Mouse (Mus musculus): ENCODE data around the gene Mc3r. TPM values are rescaled to one million over a fixed set of nuclear protein-coding genes. Genes with fewer than 3 reads are reported as not detected.

The Mc3r gene
- polyA plus RNA-seq, 1 experiment, result not detected

- no peaks in the 10 kb centered on the region for H3K4me1 ChIP-seq (replicated peaks; ENCODE audit: control insufficient read depth, insufficient read depth, low read length)
- H3K4me3 ChIP-seq (ENCODE audit: control insufficient read depth, insufficient read depth, low read length), result no peak overlapping the region
- no peaks in the 10 kb centered on the region for H3K27me3 ChIP-seq (ENCODE audit: control insufficient read depth, insufficient read depth, low read length)
- DNase-seq, result no peak
- H3K27ac ChIP-seq (ENCODE audit: control insufficient read depth, insufficient read depth, low read length), result no peak overlapping the region
- H3K36me3 ChIP-seq (ENCODE audit: control insufficient read depth, insufficient read depth, low read length), result no peaks in the 10 kb centered on the region
- 91% methylated on average over 14 of the region's 14 CpGs for WGBS
- no peak for TF ChIP-seq POLR2A (IDR thresholded peaks at IDR 0.05; ENCODE audit: control insufficient read depth, extremely low read depth, insufficient read depth, low read length, poor library complexity)
- no peak for TF ChIP-seq CTCF (IDR thresholded peaks at IDR 0.05; ENCODE audit: borderline replicate concordance, control insufficient read depth, extremely low read depth, insufficient read depth, low read length, poor library complexity)
Measured at GRCm38 (mm10) chr2:172291755-172292524, 43.6 kb downstream of the Mc3r start.

GRCm38 (mm10) chr2:172292525-172293405 lies 44.5 kb downstream of the Mc3r start:
- H3K27ac ChIP-seq (ENCODE audit: control insufficient read depth, insufficient read depth, low read length), result no peak overlapping the region
- no peak for TF ChIP-seq CTCF (IDR thresholded peaks at IDR 0.05; ENCODE audit: borderline replicate concordance, control insufficient read depth, extremely low read depth, insufficient read depth, low read length, poor library complexity)
- TF ChIP-seq POLR2A (IDR thresholded peaks at IDR 0.05; ENCODE audit: control insufficient read depth, extremely low read depth, insufficient read depth, low read length, poor library complexity), result no peak
- 74% methylated on average over 14 of the region's 14 CpGs for WGBS
- no peak for DNase-seq
- H3K4me3 ChIP-seq (ENCODE audit: control insufficient read depth, insufficient read depth, low read length), result no peak overlapping the region
- no peaks in the 10 kb centered on the region for H3K36me3 ChIP-seq (ENCODE audit: control insufficient read depth, insufficient read depth, low read length)
- H3K4me1 ChIP-seq (replicated peaks; ENCODE audit: control insufficient read depth, insufficient read depth, low read length), result no peaks in the 10 kb centered on the region
- no peaks in the 10 kb centered on the region for H3K27me3 ChIP-seq (ENCODE audit: control insufficient read depth, insufficient read depth, low read length)

GRCm38 (mm10) chr2:172298083-172298482 lies 49.8 kb downstream of the Mc3r start:
- no peak overlapping the region for H3K27ac ChIP-seq (ENCODE audit: control insufficient read depth, insufficient read depth, low read length)
- 12% methylated on average over 1 of the region's 1 CpGs for WGBS
- no peak for DNase-seq
- TF ChIP-seq CTCF (IDR thresholded peaks at IDR 0.05; ENCODE audit: borderline replicate concordance, control insufficient read depth, extremely low read depth, insufficient read depth, low read length, poor library complexity) (no peak), POLR2A (IDR thresholded peaks at IDR 0.05; ENCODE audit: control insufficient read depth, extremely low read depth, insufficient read depth, low read length, poor library complexity) (no peak)
- no peak overlapping the region for H3K4me3 ChIP-seq (ENCODE audit: control insufficient read depth, insufficient read depth, low read length)
- no peaks in the 10 kb centered on the region for H3K4me1 ChIP-seq (replicated peaks; ENCODE audit: control insufficient read depth, insufficient read depth, low read length)
- H3K36me3 ChIP-seq (ENCODE audit: control insufficient read depth, insufficient read depth, low read length), result no peaks in the 10 kb centered on the region
- H3K27me3 ChIP-seq (ENCODE audit: control insufficient read depth, insufficient read depth, low read length), result no peaks in the 10 kb centered on the region

GRCm38 (mm10) chr2:172298542-172298941 lies 50.2 kb downstream of the Mc3r start:
- H3K27ac ChIP-seq (ENCODE audit: control insufficient read depth, insufficient read depth, low read length), result no peak overlapping the region
- no peak for TF ChIP-seq CTCF (IDR thresholded peaks at IDR 0.05; ENCODE audit: borderline replicate concordance, control insufficient read depth, extremely low read depth, insufficient read depth, low read length, poor library complexity)
- TF ChIP-seq POLR2A (IDR thresholded peaks at IDR 0.05; ENCODE audit: control insufficient read depth, extremely low read depth, insufficient read depth, low read length, poor library complexity), result no peak
- no peak for DNase-seq
- no peaks in the 10 kb centered on the region for H3K36me3 ChIP-seq (ENCODE audit: control insufficient read depth, insufficient read depth, low read length)
- no peak overlapping the region for H3K4me3 ChIP-seq (ENCODE audit: control insufficient read depth, insufficient read depth, low read length)
- WGBS, result 33% methylated on average over 1 of the region's 1 CpGs
- no peaks in the 10 kb centered on the region for H3K4me1 ChIP-seq (replicated peaks; ENCODE audit: control insufficient read depth, insufficient read depth, low read length)
- no peaks in the 10 kb centered on the region for H3K27me3 ChIP-seq (ENCODE audit: control insufficient read depth, insufficient read depth, low read length)

GRCm38 (mm10) chr2:172299126-172299921 lies 51.0 kb downstream of the Mc3r start:
- H3K27ac ChIP-seq (ENCODE audit: control insufficient read depth, insufficient read depth, low read length), result no peak overlapping the region
- H3K4me3 ChIP-seq (ENCODE audit: control insufficient read depth, insufficient read depth, low read length), result no peak overlapping the region
- no peaks in the 10 kb centered on the region for H3K27me3 ChIP-seq (ENCODE audit: control insufficient read depth, insufficient read depth, low read length)
- H3K4me1 ChIP-seq (replicated peaks; ENCODE audit: control insufficient read depth, insufficient read depth, low read length), result no peaks in the 10 kb centered on the region
- 33% methylated on average over 14 of the region's 14 CpGs for WGBS
- H3K36me3 ChIP-seq (ENCODE audit: control insufficient read depth, insufficient read depth, low read length), result no peaks in the 10 kb centered on the region
- no peak for TF ChIP-seq POLR2A (IDR thresholded peaks at IDR 0.05; ENCODE audit: control insufficient read depth, extremely low read depth, insufficient read depth, low read length, poor library complexity)
- TF ChIP-seq CTCF (IDR thresholded peaks at IDR 0.05; ENCODE audit: borderline replicate concordance, control insufficient read depth, extremely low read depth, insufficient read depth, low read length, poor library complexity), result no peak
- DNase-seq, result no peak

Other genes starting within 250 kb of the Mc3r start
- not detected in 2 replicates for gene Cbln4, start 205.0 kb upstream of the Mc3r start, polyA plus RNA-seq (2012; rRNA removed)
- gene Fam210b, start 97.1 kb downstream of the Mc3r start, polyA plus RNA-seq (2012; rRNA removed), result 6.0 and 6.9 TPM in 2 replicates
- gene Aurka, start 122.0 kb downstream of the Mc3r start, polyA plus RNA-seq (2012; rRNA removed), result 47.7 and 52.1 TPM in 2 replicates
- 79.1 and 97.7 TPM in 2 replicates for gene Cstf1, start 122.2 kb downstream of the Mc3r start, polyA plus RNA-seq (2012; rRNA removed)
- 2.2 and 2.8 TPM in 2 replicates for gene Cass4, start 145.3 kb downstream of the Mc3r start, polyA plus RNA-seq (2012; rRNA removed)
- 79.6 and 86.7 TPM in 2 replicates for gene Rtf2, start 192.1 kb downstream of the Mc3r start, polyA plus RNA-seq (2012; rRNA removed)
- gene Gcnt7, start 210.1 kb downstream of the Mc3r start, polyA plus RNA-seq (2012; rRNA removed), result not detected in 2 replicates
- 0.42 and 0.81 TPM in 2 replicates for gene Fam209, start 224.0 kb downstream of the Mc3r start, polyA plus RNA-seq (2012; rRNA removed)